Mouse (Mus musculus): ENCODE data around the gene Zfp618. TPM values are rescaled to one million over a fixed set of nuclear protein-coding genes. Genes with fewer than 3 reads are reported as not detected.

Gene Zfp618
- polyA plus RNA-seq, 1 experiment from 2014 or later, result 40.4 TPM

DNA sequence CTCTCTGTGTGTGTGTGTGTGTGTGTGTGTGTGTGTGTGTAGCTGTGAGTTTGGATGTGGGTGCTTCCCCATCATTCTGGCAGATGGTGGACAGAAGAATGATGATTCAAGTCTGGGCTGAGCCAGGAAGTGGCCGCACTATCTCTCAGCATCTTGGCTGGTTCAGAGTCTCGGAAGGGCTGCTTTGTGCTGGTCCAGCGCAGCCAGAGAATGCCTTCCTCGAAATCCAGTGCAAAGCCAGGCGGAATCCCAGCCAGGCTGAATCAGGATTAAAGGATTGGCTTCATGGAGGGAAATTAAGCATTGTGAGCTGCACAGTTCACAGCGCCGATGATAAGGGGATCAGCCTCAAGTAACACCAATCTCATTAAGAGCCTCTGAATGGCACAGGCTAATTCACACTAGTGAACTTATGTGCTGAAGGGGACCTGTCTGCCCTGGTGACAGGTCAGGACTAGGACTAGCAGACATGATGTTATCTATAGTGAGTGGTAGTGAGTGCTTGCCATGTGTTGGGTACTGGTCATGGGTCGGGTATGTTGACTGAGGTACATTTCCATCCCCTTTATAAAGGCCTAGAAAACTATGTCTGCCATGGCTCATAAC lies 159.6 kb downstream of the Zfp618 start:
- no peak for ATAC-seq (ENCODE audit: insufficient number of reproducible peaks, insufficient read depth, low FRiP score, low TSS enrichment, low read depth)
- H3K9ac ChIP-seq, result no peak overlapping the region
- no peak overlapping the region for H3K27ac ChIP-seq
- H3K4me2 ChIP-seq, result no peak overlapping the region
- no peak overlapping the region for H3K4me3 ChIP-seq
- H3K27me3 ChIP-seq, result no peaks in the 10 kb centered on the region
- 81% methylated on average over 8 of the region's 8 CpGs for WGBS
- peaks cover 62% of the 10 kb centered on the region for H3K36me3 ChIP-seq
- H3K4me1 ChIP-seq, result no peaks in the 10 kb centered on the region
- H3K9me3 ChIP-seq, result no peaks in the 10 kb centered on the region

DNA sequence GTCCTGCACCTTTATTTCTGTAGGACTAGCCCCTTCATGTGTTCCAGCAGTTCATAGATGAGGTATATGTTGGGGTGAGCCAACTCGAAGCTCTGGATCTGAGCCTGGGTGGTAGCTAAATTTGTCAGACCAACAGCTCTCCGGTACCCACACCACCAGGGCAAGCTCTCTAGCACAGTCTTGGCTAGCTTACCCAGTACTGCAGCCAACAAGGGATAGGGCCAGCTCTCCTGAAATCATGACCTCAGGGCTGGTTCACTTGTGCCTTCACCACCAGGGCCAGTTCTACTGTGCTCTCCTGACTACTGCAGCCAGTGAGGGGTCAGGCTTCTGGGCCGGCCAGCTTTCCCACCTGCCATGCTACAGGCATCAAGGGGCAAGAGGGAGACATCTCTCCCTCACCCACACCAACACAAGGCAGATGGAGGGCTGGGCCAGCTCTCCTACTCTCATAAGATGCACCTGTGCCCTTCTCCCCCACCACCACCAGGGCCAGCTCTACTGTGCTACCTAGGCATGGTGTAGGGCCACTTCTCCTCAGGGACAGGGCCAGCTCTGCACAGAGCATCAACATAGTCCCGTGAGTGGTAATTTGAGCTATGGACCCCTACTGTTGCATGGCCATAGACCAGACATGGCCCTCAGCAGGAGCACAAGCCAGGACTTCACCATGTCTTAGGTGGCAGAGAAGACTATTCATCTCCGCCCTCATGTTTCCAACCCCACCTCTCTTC lies 164.7 kb downstream of the Zfp618 start:
- ATAC-seq (ENCODE audit: insufficient number of reproducible peaks, insufficient read depth, low FRiP score, low TSS enrichment, low read depth), result no peak
- no peaks in the 10 kb centered on the region for H3K27me3 ChIP-seq
- 92% methylated on average over 5 of the region's 5 CpGs for WGBS
- H3K4me1 ChIP-seq, result no peaks in the 10 kb centered on the region
- H3K36me3 ChIP-seq, result peaks cover 62% of the 10 kb centered on the region
- H3K4me3 ChIP-seq, result no peak overlapping the region
- no peak overlapping the region for H3K4me2 ChIP-seq
- H3K9me3 ChIP-seq, result no peaks in the 10 kb centered on the region
- H3K27ac ChIP-seq, result no peak overlapping the region
- no peak overlapping the region for H3K9ac ChIP-seq

DNA sequence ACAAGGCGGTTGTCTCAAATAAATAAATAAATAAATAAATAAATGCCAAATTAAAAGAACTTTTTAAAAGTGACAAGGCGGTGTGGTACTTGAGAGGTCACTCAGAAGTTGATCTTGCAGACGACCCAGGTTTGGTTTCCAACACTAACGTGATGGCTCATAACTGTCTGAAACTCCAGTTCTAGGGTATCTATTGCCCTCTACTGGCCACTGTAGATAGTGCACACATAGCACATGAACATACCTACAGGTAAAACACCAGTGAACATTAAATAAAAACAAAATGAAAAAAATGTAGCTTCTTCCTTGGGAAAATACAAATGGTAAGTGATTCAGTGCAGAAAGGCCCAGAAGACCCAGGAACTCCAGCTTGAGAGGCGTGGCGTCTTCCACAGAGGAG lies 181.9 kb downstream of the Zfp618 start:
- H3K27ac ChIP-seq, result no peak overlapping the region
- no peak overlapping the region for H3K4me2 ChIP-seq
- no peaks in the 10 kb centered on the region for H3K36me3 ChIP-seq
- WGBS, result 95% methylated on average over 6 of the region's 6 CpGs
- no peak overlapping the region for H3K4me3 ChIP-seq
- no peak overlapping the region for H3K9ac ChIP-seq
- no peaks in the 10 kb centered on the region for H3K27me3 ChIP-seq
- H3K9me3 ChIP-seq, result no peaks in the 10 kb centered on the region; the same call in 1 of the 2 replicates
- H3K4me1 ChIP-seq, result no peaks in the 10 kb centered on the region
- no peak for ATAC-seq (ENCODE audit: insufficient number of reproducible peaks, insufficient read depth, low FRiP score, low TSS enrichment, low read depth)

DNA sequence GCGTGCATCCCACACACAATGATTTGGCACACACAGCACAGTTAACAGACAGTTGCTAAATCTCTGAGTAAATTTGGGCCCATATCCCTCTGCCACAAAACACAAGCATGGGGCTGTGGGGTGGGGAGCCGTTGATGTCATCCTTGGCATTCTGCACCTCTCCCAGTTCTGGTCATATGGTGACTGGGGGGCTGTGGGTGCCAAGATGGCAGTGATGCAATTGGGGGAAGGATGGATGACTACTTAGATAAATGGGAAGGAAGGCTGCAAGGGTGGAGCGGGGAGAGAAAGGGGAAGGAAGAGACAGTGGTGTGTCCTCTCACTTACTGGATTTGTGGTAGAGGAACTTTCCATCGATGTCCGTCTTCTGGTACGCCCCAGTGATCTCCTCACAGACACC lies 185.8 kb downstream of the Zfp618 start:
- peaks cover 4% of the 10 kb centered on the region; the same call in 1 of the 2 replicates for H3K4me1 ChIP-seq
- WGBS, result 92% methylated on average over 6 of the region's 6 CpGs
- no peaks in the 10 kb centered on the region for H3K36me3 ChIP-seq
- no peak overlapping the region for H3K27ac ChIP-seq
- no peak overlapping the region for H3K4me3 ChIP-seq
- H3K9me3 ChIP-seq, result no peaks in the 10 kb centered on the region; the same call in 1 of the 2 replicates
- H3K9ac ChIP-seq, result no peak overlapping the region
- no peak for ATAC-seq (ENCODE audit: insufficient number of reproducible peaks, insufficient read depth, low FRiP score, low TSS enrichment, low read depth)
- H3K27me3 ChIP-seq, result no peaks in the 10 kb centered on the region
- H3K4me2 ChIP-seq, result no peak overlapping the region

DNA sequence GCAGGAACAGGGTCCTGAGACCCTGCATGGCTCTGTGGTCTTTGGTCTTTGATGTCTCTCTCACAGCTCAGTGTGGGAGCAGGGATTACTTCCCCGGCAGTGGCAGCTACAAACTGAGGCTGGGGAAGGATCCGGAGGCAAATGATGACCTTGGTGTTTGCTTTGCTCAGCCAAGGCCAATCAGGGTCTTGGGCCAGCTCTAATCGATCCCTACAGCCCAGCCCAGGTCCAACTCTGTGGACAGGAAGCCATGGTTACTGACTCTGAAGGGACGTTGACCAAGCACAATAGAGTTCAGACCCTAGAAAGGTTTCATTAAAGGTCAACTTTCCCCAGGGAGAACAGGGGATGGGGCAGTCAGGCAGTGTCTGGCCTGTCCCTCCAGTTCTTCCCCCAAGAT lies 188.7 kb downstream of the Zfp618 start:
- WGBS, result 67% methylated on average over 4 of the region's 4 CpGs
- ATAC-seq (ENCODE audit: insufficient number of reproducible peaks, insufficient read depth, low FRiP score, low TSS enrichment, low read depth), result no peak

DNA sequence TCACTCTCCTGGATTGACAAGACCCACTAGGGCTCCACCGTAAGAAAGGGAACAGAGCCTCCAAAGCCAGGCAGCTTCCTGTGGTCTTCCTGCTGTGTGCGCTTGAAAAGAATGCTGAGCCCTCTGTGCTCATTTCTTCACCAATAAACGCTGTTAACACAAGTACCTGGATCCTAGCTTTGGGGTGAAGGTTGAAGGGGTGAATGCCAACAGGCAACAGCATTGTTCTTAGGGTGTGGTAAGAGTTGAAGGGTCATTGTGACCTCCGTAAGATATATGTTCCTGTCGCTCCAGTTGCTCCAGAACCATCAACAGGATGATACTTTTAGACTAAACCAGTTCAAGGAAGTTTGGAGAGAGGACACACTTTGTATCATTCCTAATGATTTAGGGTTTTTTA lies 189.3 kb downstream of the Zfp618 start, which contains the start of gene Ambp:
Ambp (minus strand) TSS at position 101 of the 400 bp plus-strand sequence.
- Histone ChIP-seq H3K27ac (no peak within 1 kb of the TSS), H3K4me2 (no peak within 1 kb of the TSS), H3K4me3 (no peak within 1 kb of the TSS), H3K9me3 (no peaks in the 10 kb centered on the region), H3K36me3 (no peaks in the 10 kb centered on the region), H3K27me3 (no peaks in the 10 kb centered on the region), H3K9ac (no peak within 1 kb of the TSS), H3K4me1 (peaks cover 6% of the 10 kb centered on the region)
- WGBS, result 58% methylated on average over 5 of the region's 5 CpGs
- ATAC-seq (ENCODE audit: insufficient number of reproducible peaks, insufficient read depth, low FRiP score, low TSS enrichment, low read depth), result no peak

More for the DNA sequence above, 188.7 kb downstream of the Zfp618 start:
- Histone ChIP-seq H3K4me1 (peaks cover 4% of the 10 kb centered on the region), H3K36me3 (no peaks in the 10 kb centered on the region), H3K27me3 (no peaks in the 10 kb centered on the region), H3K9me3 (no peaks in the 10 kb centered on the region), H3K4me3 (no peak overlapping the region), H3K9ac (no peak overlapping the region), H3K27ac (no peak overlapping the region), H3K4me2 (no peak overlapping the region)

DNA sequence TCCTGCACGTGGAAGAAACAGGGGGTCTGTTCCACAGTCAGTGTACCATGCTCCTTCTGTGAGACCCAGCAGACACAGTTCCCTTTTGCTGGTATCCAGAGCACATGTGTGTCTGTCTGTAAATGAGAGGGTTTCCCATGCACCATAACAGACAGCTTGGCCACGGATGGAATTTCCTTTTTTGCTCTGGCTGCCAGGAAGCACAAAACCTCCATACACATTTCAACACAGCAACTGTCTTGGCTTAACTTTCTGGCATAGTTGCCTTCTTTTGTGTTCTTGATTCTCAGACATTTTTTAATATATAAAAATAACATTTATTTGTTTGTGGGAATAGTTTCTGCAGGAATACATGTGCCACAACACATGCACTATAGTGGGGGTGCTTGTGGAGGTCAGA lies 190.2 kb downstream of the Zfp618 start:
- H3K4me3 ChIP-seq, result no peak overlapping the region
- H3K27ac ChIP-seq, result no peak overlapping the region
- H3K36me3 ChIP-seq, result no peaks in the 10 kb centered on the region
- H3K4me1 ChIP-seq, result peaks cover 6% of the 10 kb centered on the region
- H3K4me2 ChIP-seq, result no peak overlapping the region
- ATAC-seq (ENCODE audit: insufficient number of reproducible peaks, insufficient read depth, low FRiP score, low TSS enrichment, low read depth), result no peak
- H3K27me3 ChIP-seq, result no peaks in the 10 kb centered on the region
- no peak overlapping the region for H3K9ac ChIP-seq
- 44% methylated on average over 2 of the region's 2 CpGs for WGBS
- H3K9me3 ChIP-seq, result no peaks in the 10 kb centered on the region

DNA sequence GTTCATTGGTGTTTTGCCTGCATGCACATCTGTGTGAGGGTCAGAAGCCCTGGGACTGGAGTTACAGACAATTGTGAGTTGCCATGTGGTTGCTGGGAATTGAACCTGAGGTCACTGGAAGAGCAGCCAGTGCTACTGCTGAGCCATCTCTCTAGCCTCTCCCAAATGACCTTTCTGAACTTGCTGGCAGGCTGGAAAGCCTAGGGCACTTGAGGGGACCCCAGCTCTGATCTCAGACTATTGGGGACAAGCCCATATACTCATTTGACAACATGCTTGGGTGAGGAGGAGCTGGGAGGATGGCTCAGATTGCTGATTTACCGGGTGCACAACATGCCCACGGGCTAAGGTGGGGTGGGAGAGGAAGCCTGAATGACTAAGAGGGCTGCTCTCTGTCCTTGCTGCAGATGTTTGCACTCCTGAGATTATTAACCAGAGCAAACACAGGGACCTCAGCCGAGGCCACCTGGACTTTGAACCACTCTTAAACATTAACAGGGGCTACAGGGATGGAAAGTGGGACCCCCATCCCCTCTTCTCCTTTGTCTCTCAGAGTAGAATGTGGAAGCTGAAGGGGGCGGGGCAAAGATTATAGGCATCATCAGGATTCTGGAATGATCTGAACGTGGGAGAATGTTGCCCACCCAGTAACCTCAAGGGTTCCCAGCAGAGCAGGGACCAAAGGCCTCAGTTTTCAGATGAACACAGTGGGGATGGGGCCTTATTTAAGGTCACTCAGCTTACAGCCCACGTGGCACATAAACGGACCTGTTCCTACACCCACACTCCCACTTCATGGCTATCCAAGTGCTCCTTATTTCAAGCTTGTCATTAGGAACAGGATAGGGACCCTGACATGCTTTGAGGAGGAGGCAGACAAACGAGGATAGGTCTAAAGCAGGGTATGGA lies 191.6 kb downstream of the Zfp618 start:
- H3K9me3 ChIP-seq, result no peaks in the 10 kb centered on the region
- no peak overlapping the region for H3K4me2 ChIP-seq
- H3K27ac ChIP-seq, result no peak overlapping the region
- no peak overlapping the region for H3K4me3 ChIP-seq
- no peak for ATAC-seq (ENCODE audit: insufficient number of reproducible peaks, insufficient read depth, low FRiP score, low TSS enrichment, low read depth)
- no peaks in the 10 kb centered on the region for H3K27me3 ChIP-seq
- H3K36me3 ChIP-seq, result no peaks in the 10 kb centered on the region
- peaks cover 6% of the 10 kb centered on the region for H3K4me1 ChIP-seq
- no peak overlapping the region for H3K9ac ChIP-seq
- 55% methylated on average over 8 of the region's 8 CpGs for WGBS

DNA sequence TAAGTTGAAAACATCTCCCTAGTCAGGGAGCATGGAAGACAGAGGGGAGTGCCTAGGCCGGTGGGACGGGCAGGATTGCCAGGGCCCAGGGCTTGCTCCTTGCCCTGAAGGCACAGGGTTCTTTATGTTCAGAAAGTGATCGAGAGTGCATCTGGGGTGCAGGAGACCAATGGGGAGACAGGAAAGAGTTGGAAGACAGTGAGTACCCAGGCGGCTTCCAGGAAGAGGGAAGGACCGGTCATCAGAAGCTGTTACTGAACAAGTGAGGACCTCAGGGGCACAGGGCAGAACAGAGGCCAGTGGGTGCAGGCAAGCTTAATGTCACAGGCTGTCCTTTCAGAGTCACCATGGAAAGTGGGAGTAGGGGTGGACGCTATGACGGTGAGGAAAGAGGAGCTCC lies 192.8 kb downstream of the Zfp618 start:
- no peaks in the 10 kb centered on the region for H3K36me3 ChIP-seq
- no peak overlapping the region for H3K27ac ChIP-seq
- no peak for ATAC-seq (ENCODE audit: insufficient number of reproducible peaks, insufficient read depth, low FRiP score, low TSS enrichment, low read depth)
- 81% methylated on average over 7 of the region's 7 CpGs for WGBS
- H3K9me3 ChIP-seq, result no peaks in the 10 kb centered on the region
- H3K27me3 ChIP-seq, result no peaks in the 10 kb centered on the region
- no peak overlapping the region for H3K9ac ChIP-seq
- no peak overlapping the region for H3K4me3 ChIP-seq
- peaks cover 6% of the 10 kb centered on the region for H3K4me1 ChIP-seq
- no peak overlapping the region for H3K4me2 ChIP-seq

DNA sequence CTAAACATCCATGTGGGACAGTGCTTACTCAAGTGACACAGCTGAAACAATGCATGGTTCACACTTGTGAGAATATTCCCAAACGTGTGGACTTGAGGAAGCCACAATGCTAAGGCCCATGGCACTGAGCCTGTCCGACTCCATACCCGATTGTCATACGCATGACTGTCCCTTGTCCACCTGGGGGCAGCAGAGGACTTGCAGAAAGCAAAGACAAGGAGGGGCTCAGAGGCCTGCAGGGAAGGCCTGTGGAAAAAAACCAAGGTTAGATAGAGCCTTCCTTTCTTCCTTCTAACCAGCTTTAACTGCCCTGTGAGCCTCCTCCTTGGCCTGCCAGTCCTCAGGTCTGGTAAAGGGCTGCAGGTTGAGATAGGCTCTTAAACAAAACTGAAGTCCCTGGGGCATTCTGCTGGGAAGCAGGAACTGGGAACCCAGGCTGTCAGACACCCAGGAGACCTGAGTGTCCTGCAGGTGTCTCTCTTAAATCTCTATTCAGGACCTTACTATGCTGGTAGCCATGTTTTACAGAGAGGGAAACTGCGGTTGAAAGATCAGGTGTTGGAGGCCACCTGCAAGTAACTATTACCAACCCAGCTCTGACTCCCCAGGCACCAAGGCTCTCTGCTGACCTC lies 193.7 kb downstream of the Zfp618 start:
- H3K9ac ChIP-seq, result peak overlapping the region; percentile 46; the same call in 1 of the 2 replicates
- H3K27me3 ChIP-seq, result no peaks in the 10 kb centered on the region
- no peak overlapping the region for H3K27ac ChIP-seq
- H3K4me2 ChIP-seq, result no peak overlapping the region
- WGBS, result 12% methylated on average over 5 of the region's 5 CpGs
- no peaks in the 10 kb centered on the region for H3K36me3 ChIP-seq
- H3K9me3 ChIP-seq, result no peaks in the 10 kb centered on the region
- no peak for ATAC-seq (ENCODE audit: insufficient number of reproducible peaks, insufficient read depth, low FRiP score, low TSS enrichment, low read depth)
- H3K4me1 ChIP-seq, result peaks cover 6% of the 10 kb centered on the region
- no peak overlapping the region for H3K4me3 ChIP-seq

DNA sequence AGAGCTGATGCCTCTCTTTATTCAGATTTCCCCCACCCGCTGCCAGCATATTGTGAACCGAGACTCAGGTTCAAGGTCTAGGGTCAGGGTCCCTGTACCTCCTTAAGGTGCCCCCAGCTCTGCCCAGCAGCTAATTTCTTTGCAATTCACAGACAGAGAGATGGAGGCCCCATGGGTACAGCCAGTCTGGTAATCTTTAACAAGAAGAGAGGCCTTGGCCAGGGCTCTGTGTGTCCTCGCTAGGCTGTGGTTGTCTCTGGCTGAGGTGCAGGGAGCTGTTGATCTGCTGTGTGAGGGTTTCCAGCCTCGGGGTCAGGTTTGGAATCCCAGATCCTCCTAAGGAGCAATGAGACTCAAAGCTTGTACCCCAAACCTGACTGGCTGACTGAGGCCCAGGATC lies 200.3 kb downstream of the Zfp618 start:
- no peak overlapping the region for H3K4me3 ChIP-seq
- no peak overlapping the region for H3K9ac ChIP-seq
- H3K36me3 ChIP-seq, result no peaks in the 10 kb centered on the region
- H3K9me3 ChIP-seq, result no peaks in the 10 kb centered on the region
- H3K27ac ChIP-seq, result no peak overlapping the region
- H3K4me2 ChIP-seq, result no peak overlapping the region
- WGBS, result 85% methylated on average over 4 of the region's 4 CpGs
- ATAC-seq (ENCODE audit: insufficient number of reproducible peaks, insufficient read depth, low FRiP score, low TSS enrichment, low read depth), result no peak
- H3K4me1 ChIP-seq, result no peaks in the 10 kb centered on the region
- peaks cover 6% of the 10 kb centered on the region for H3K27me3 ChIP-seq
